Mouse (Mus musculus) liver, embryonic 12.5 days (tissue): Measurements from ENCODE around the gene Agap1. TPM values are rescaled to one million over a fixed set of nuclear protein-coding genes. Genes with fewer than 3 reads are reported as not detected.

Experiments
- ATAC-seq: fragments of 200-750 bp; cut with Nextera tagmentation; 2 replicates; pipeline ENCODE4 v1.8.0; 2017; ENCODE audit warnings: moderate number of reproducible peaks, mild to moderate bottlenecking, moderate library complexity
- H3K27ac ChIP-seq: fragments of 300-500 bp; sonication (generic); 2 replicates; pipeline ENCODE4 v1.5.1; 2016; ENCODE audit warnings: mild to moderate bottlenecking
- H3K27me3 ChIP-seq: fragments of 300-500 bp; sonication (generic); replicated peaks from 2 replicates; pipeline ENCODE4 v1.6.1; 2016; ENCODE audit warnings: mild to moderate bottlenecking, moderate library complexity
- H3K36me3 ChIP-seq: fragments of 300-500 bp; sonication (generic); 2 replicates; pipeline ENCODE4 v1.6.1; 2016; ENCODE audit warnings: mild to moderate bottlenecking, moderate library complexity
- H3K4me1 ChIP-seq: fragments of 300-500 bp; sonication (generic); 2 replicates; pipeline ENCODE4 v1.6.1; 2016
- H3K4me2 ChIP-seq: fragments of 300-500 bp; sonication (generic); 2 replicates; pipeline ENCODE4 v1.6.1; 2016; ENCODE audit warnings: mild to moderate bottlenecking, moderate library complexity
- H3K4me3 ChIP-seq: fragments of 300-500 bp; sonication (generic); 2 replicates; pipeline ENCODE4 v1.5.1; 2016; ENCODE audit warnings: mild to moderate bottlenecking, moderate library complexity
- H3K9ac ChIP-seq: fragments of 300-500 bp; sonication (generic); 2 replicates; pipeline ENCODE4 v1.6.1; 2016; ENCODE audit warnings: mild to moderate bottlenecking, moderate library complexity
- H3K9me3 ChIP-seq: fragments of 300-500 bp; sonication (generic); replicated peaks from 2 replicates; pipeline ENCODE4 v1.6.1; 2016; ENCODE audit warnings: mild to moderate bottlenecking, moderate library complexity
- WGBS: fragments of 180-500 bp; shearing (Covaris S2); methylation state at CpG from one replicate; pipeline ENCODE4 v1.1.7; 2016; ENCODE audit not compliant: insufficient replicate concordance; 5-methylcytosine and 5-hydroxymethylcytosine counted together
- polyA plus RNA-seq: library from polyadenylated mRNA; unstranded; fragments of >200 nt; fragmentation: Nextera tagmentation; extraction: Ambion mirVana; gene quantifications from 2 replicates; pipeline ENCODE4 v1.2.1, GENCODE M21; 2016

The Agap1 gene
- polyA plus RNA-seq, 1 experiment from 2014 or later, result 4.1 TPM

DNA sequence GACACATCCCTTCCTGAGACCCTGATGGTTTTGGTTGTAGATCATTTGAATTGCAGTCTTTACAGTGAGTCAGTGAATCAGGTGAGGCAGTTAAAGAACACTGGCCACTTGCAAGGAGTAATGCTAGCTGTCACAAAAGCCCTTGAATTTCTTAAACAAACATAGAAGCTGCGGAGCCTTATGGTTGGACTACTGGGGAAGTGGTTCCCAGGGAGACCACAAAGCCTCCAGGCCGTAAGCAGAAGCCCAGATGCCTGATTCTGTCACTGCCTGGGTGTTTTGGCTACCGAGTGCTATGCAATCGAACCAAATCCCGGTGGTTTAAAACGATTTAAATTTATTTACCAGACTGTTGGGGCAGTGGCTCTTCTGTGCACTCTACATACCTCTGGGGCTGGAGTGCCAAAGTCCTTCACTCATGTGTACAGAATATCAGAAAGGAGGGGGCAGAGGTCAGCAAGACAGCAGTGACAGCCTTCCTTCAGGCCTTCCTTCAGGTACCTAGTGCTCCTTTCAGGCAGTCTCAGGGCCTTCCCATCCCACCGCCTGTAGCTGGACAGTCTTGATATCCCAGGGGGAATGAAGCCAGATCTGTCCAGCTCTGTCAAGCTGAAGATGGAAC lies 264.3 kb downstream of the Agap1 start:
- Histone ChIP-seq H3K4me3 (no peak overlapping the region), H3K27ac (no peak overlapping the region), H3K36me3 (no peaks in the 10 kb centered on the region), H3K4me1 (peaks cover 4% of the 10 kb centered on the region; the same call in 1 of the 2 replicates), H3K4me2 (no peak overlapping the region), H3K9ac (no peak overlapping the region), H3K9me3 (no peaks in the 10 kb centered on the region), H3K27me3 (no peaks in the 10 kb centered on the region)
- no peak for ATAC-seq
- WGBS, result 56% methylated on average over 7 of the region's 7 CpGs

DNA sequence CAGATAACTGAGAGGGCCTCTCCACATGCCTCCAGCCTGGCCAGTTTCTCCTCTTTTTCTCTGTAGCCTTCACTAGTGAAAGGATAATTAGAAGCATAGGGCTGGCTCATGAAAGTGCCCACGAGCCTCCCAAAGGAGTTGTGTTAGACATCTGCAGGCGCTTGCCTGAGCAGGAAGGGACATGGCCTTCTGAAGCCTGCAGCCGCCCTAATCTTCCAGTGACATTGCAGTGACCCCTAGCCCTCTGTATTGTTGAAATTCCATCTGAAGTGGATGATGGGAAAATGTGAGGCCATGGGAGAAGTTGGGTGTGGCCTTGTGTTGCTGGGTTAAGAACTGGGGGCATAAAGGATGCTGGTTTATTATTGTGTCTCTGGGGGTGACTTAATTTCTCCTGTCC lies 269.5 kb downstream of the Agap1 start:
- peaks cover 16% of the 10 kb centered on the region; the same call in 1 of the 2 replicates for H3K4me1 ChIP-seq
- ATAC-seq, result no peak
- no peak overlapping the region for H3K4me2 ChIP-seq
- no peaks in the 10 kb centered on the region for H3K36me3 ChIP-seq
- no peaks in the 10 kb centered on the region for H3K9me3 ChIP-seq
- 56% methylated on average over 3 of the region's 3 CpGs for WGBS
- no peak overlapping the region for H3K9ac ChIP-seq
- no peaks in the 10 kb centered on the region for H3K27me3 ChIP-seq
- no peak overlapping the region for H3K27ac ChIP-seq
- H3K4me3 ChIP-seq, result no peak overlapping the region

DNA sequence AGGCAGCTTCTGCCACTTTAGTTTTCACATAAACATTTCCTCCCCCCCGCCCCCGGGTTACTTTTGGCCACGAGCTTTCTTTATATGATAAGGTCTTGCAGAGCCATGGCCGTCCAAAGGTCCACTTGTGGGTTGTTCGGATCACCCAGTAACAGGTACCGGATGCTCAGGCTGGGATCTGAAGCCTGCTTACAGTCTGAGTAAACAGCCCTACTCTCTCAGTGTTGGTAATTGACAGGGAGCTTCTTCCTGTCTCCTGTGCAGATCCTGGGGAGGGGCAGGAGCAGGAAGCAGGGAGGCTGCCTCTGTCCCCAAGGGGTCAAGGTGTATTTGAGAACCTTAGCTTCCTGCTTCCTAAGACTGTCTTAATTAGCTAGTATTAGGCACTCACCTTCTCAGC lies 269.9 kb downstream of the Agap1 start:
- no peak overlapping the region for H3K27ac ChIP-seq
- 55% methylated on average over 6 of the region's 6 CpGs for WGBS
- ATAC-seq, result no peak

DNA sequence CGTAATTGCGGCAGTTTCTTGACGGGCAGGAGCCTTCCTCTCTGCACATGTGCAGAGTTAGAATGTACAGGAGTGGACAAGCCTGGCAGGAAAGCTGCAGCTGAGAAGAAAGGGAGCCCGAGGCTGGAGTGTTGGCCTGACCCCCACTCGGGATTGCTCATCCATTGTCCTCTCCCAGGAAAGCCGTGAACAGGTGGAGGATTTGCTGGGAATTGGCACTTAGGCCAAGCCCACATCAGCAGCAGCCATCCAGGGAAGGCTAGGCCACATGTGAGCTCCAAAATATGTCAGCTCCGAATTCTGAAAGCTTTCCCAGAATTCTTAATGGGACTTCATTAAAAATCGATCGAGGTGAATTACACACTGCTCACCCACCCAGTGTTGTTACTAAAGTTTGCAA lies 270.4 kb downstream of the Agap1 start:
- no peaks in the 10 kb centered on the region for H3K36me3 ChIP-seq
- no peaks in the 10 kb centered on the region for H3K27me3 ChIP-seq
- H3K4me3 ChIP-seq, result no peak overlapping the region
- H3K9ac ChIP-seq, result no peak overlapping the region
- no peak overlapping the region for H3K4me2 ChIP-seq
- peaks cover 16% of the 10 kb centered on the region; the same call in 1 of the 2 replicates for H3K4me1 ChIP-seq
- ATAC-seq, result no peak
- H3K27ac ChIP-seq, result no peak overlapping the region
- WGBS, result 63% methylated on average over 9 of the region's 9 CpGs
- no peaks in the 10 kb centered on the region for H3K9me3 ChIP-seq

More for the DNA sequence above, 269.9 kb downstream of the Agap1 start:
- Histone ChIP-seq H3K9ac (no peak overlapping the region), H3K36me3 (no peaks in the 10 kb centered on the region), H3K9me3 (no peaks in the 10 kb centered on the region), H3K4me3 (no peak overlapping the region), H3K4me1 (peaks cover 16% of the 10 kb centered on the region; the same call in 1 of the 2 replicates), H3K4me2 (no peak overlapping the region), H3K27me3 (no peaks in the 10 kb centered on the region)

DNA sequence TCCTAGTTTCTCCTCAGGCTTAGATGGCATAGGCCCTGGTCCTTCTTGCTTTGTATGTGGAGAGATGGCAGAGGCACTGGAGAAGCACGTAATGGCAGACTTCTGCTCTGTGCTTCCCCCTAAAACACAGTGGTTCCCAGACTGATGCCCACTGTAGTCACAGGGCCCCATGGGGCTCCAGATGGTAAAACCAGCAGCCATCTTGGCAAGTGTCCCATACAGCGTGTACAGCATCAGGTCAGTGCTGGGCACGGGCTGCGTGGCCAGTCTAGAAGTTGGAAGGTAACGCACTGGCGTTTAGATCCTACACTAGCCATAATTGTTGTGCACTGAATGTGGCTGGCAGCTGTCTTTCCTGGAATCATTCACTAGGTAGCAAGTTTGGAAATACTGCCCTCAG lies 273.9 kb downstream of the Agap1 start:
- 86% methylated on average over 6 of the region's 6 CpGs for WGBS
- ATAC-seq, result no peak
- H3K9me3 ChIP-seq, result no peaks in the 10 kb centered on the region
- H3K4me3 ChIP-seq, result no peak overlapping the region
- H3K27me3 ChIP-seq, result no peaks in the 10 kb centered on the region
- peaks cover 16% of the 10 kb centered on the region; the same call in 1 of the 2 replicates for H3K4me1 ChIP-seq
- H3K27ac ChIP-seq, result no peak overlapping the region
- H3K4me2 ChIP-seq, result no peak overlapping the region
- H3K36me3 ChIP-seq, result no peaks in the 10 kb centered on the region
- no peak overlapping the region for H3K9ac ChIP-seq

DNA sequence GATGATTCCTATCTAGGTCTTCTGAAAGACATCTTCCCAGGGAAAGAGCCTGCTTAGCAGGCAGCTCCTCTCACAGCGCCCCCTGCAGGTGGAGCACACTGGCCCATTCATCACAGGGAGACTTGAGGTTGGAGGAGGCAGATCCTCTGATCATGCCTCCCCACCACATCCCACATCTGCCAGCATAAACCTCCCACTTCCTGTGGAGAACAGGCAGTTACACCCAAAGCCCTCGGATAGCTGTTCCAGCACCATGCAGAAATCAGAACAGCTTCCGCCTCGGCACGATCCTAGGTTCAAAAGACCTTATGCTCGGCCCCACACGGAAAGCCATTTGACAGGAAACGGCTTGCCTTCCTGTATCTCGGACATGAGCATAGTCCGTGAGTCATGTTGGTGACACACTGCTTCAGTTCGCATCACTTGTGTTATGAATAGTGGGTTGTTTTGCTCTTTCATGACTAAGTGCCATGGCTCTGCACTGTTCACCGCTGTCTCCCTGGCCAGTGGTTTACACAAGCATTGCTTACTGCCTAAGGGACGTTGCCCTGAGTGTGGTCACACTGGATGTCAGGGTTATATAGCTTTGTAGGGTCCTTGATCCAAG lies 276.1 kb downstream of the Agap1 start:
- no peak overlapping the region for H3K4me2 ChIP-seq
- H3K27me3 ChIP-seq, result no peaks in the 10 kb centered on the region
- no peak overlapping the region for H3K27ac ChIP-seq
- H3K9ac ChIP-seq, result no peak overlapping the region
- no peaks in the 10 kb centered on the region for H3K4me1 ChIP-seq
- ATAC-seq, result no peak
- no peaks in the 10 kb centered on the region for H3K9me3 ChIP-seq
- no peaks in the 10 kb centered on the region for H3K36me3 ChIP-seq
- WGBS, result 56% methylated on average over 13 of the region's 13 CpGs
- no peak overlapping the region for H3K4me3 ChIP-seq

DNA sequence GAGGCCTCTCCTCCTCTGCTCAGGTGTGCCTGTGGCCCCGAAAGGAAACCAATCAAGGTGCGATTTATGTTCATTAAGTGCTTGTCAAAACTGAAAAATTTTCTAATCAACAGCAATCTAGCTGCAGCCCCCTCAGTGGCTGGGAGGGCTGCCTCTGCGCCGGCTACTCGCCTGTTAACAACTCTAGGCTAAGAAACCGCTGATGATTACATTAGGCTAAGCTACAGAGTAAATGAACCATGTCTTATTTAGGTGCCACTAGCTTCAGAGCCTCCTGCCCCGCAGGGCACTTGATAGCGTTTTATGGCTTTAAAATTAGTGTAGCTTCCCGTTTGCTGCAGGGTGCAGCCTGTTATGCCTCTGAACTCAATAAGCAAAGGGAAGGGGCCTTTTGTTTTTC lies 279.8 kb downstream of the Agap1 start:
- no peak overlapping the region for H3K4me3 ChIP-seq
- no peak overlapping the region for H3K4me2 ChIP-seq
- no peak overlapping the region for H3K27ac ChIP-seq
- ATAC-seq, result no peak
- no peak overlapping the region for H3K9ac ChIP-seq
- no peaks in the 10 kb centered on the region for H3K9me3 ChIP-seq
- WGBS, result 72% methylated on average over 9 of the region's 9 CpGs
- no peaks in the 10 kb centered on the region for H3K36me3 ChIP-seq
- no peaks in the 10 kb centered on the region for H3K4me1 ChIP-seq
- no peaks in the 10 kb centered on the region for H3K27me3 ChIP-seq

DNA sequence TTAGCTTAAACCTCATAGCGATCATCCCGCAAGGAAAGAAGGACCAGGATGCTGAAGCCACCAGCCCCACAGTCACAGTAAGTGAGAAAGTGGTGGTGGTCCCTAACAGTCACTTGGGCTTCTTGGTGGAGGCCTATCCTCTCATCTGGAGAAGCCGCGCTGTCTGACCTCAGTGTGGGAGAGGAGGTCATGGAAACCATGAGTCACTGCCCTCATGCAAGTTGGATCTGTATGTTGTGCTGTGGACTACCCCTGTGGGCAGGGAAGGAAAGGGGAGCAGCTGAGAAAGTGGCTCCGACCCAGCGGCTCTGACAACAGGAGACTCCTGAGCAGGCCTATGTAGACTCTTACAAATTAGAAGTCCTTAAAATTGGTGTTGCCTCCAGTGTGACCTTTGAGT lies 280.5 kb downstream of the Agap1 start:
- no peak for ATAC-seq
- WGBS, result 87% methylated on average over 6 of the region's 6 CpGs

DNA sequence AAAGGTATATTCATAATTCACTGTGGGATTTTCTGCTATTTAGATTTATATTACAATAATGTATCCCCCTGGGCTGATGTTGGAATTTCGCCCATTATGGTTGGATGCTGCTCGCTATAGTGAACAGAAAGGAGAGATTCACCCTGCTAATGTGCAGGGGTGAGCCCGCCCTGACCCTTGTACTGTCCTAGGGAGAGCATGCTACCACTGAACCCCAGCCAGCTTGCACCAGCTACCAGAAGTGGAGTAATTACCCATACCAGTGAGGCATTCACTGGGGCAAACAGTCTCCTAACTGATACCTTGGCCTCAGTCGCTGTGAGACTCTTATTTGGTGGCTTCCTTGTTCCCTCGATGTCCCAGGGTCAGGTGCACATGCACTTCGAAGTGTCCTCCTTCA lies 281.4 kb downstream of the Agap1 start:
- 77% methylated on average over 6 of the region's 6 CpGs for WGBS
- H3K9me3 ChIP-seq, result no peaks in the 10 kb centered on the region
- H3K4me3 ChIP-seq, result no peak overlapping the region
- no peaks in the 10 kb centered on the region for H3K4me1 ChIP-seq
- no peaks in the 10 kb centered on the region for H3K27me3 ChIP-seq
- ATAC-seq, result no peak
- H3K9ac ChIP-seq, result no peak overlapping the region
- no peak overlapping the region for H3K27ac ChIP-seq
- H3K36me3 ChIP-seq, result no peaks in the 10 kb centered on the region
- H3K4me2 ChIP-seq, result no peak overlapping the region

More for the DNA sequence above, 280.5 kb downstream of the Agap1 start:
- Histone ChIP-seq H3K4me2 (no peak overlapping the region), H3K36me3 (no peaks in the 10 kb centered on the region), H3K4me3 (no peak overlapping the region), H3K27me3 (no peaks in the 10 kb centered on the region), H3K4me1 (no peaks in the 10 kb centered on the region), H3K9ac (no peak overlapping the region), H3K27ac (no peak overlapping the region), H3K9me3 (no peaks in the 10 kb centered on the region)

DNA sequence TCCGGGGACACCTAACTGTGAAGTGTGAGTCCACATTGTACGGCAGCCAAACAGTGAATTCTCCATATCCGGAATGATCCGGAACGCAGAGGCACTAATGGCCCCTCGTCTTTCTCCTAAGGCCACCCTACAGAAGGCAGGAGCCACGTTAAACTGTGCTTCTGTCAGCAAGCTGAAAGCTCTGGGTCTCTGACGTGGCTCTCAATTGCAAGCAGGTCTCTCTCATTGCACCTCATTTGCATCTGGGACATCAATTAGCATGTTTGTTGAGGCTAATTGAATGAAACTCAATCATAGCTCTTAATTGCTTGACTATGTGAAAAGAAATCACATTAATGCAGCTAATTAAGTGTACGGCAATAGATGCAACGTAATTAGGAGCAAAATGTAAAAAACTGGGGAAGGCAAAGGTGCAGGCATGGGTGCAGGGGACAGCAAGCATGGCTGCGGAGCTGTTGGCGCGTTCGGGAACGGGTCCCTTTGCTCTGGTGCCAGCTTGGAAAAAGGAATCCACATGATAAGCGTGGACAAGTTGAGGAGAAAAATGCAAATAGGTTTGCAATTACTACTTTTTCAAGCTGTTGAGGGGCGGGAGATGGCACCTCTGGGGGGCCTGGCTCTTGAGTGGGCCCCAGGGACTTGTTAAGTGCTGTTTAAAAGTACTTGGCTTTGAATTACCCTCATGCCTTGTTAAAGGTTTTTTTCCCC lies 284.6 kb downstream of the Agap1 start:
- H3K4me1 ChIP-seq, result no peaks in the 10 kb centered on the region
- no peak overlapping the region for H3K4me3 ChIP-seq
- H3K27me3 ChIP-seq, result no peaks in the 10 kb centered on the region
- ATAC-seq, result no peak
- no peaks in the 10 kb centered on the region for H3K9me3 ChIP-seq
- WGBS, result 75% methylated on average over 17 of the region's 17 CpGs
- no peak overlapping the region for H3K9ac ChIP-seq
- H3K27ac ChIP-seq, result no peak overlapping the region
- no peak overlapping the region for H3K4me2 ChIP-seq
- peaks cover 7% of the 10 kb centered on the region; the same call in 1 of the 2 replicates for H3K36me3 ChIP-seq

DNA sequence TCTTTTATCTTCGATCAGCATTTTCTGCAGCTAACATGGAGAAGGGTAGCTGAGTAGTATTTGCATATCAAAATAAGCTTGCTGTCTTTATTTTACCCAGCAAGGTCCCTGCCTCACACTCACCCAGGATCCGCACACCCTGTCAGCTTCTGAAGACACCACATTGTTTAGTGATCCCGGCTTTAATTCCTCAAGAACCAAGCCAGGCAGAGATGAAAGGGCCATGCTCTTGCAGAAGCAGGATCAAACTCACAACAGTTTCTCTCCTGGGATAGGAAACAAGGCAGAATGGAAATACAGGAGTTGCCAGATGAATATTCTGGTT lies 285.1 kb downstream of the Agap1 start:
- H3K27me3 ChIP-seq, result no peaks in the 10 kb centered on the region

DNA sequence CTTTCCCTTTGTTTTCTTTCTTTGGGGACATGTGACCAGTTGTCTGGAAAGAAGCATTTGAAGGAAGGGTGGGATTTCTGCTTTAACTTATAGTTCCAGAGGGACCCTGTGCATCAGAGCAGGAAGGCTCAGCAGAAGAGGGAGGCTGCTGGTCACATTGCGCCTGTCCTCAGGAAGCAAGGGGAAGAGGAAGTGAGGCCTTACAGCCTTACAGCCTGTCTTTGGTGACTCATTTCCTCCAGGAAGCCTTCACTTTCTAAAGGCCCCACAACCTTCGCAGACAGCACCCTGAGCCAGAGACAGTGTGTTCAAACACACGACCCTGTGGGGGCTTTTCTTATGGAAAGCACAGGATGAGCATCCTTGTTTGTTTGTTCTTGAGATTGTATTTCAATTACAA lies 287.8 kb downstream of the Agap1 start:
- no peaks in the 10 kb centered on the region for H3K9me3 ChIP-seq
- peaks cover 10% of the 10 kb centered on the region; the same call in 1 of the 2 replicates for H3K36me3 ChIP-seq
- no peak overlapping the region for H3K9ac ChIP-seq
- H3K4me2 ChIP-seq, result no peak overlapping the region
- ATAC-seq, result no peak
- H3K27ac ChIP-seq, result no peak overlapping the region
- 22% methylated on average over 3 of the region's 3 CpGs for WGBS
- no peaks in the 10 kb centered on the region for H3K27me3 ChIP-seq
- H3K4me3 ChIP-seq, result no peak overlapping the region
- H3K4me1 ChIP-seq, result no peaks in the 10 kb centered on the region

More for the DNA sequence above, 285.1 kb downstream of the Agap1 start:
- ATAC-seq, result no peak
- H3K36me3 ChIP-seq, result peaks cover 10% of the 10 kb centered on the region; the same call in 1 of the 2 replicates
- H3K9me3 ChIP-seq, result no peaks in the 10 kb centered on the region
- 71% methylated on average over 3 of the region's 3 CpGs for WGBS
- H3K4me3 ChIP-seq, result no peak overlapping the region
- no peak overlapping the region for H3K9ac ChIP-seq
- H3K4me1 ChIP-seq, result no peaks in the 10 kb centered on the region
- H3K27ac ChIP-seq, result no peak overlapping the region
- H3K4me2 ChIP-seq, result no peak overlapping the region
